ENCODE assay signal across 11 mouse cellular contexts in the genomic region with DNA sequence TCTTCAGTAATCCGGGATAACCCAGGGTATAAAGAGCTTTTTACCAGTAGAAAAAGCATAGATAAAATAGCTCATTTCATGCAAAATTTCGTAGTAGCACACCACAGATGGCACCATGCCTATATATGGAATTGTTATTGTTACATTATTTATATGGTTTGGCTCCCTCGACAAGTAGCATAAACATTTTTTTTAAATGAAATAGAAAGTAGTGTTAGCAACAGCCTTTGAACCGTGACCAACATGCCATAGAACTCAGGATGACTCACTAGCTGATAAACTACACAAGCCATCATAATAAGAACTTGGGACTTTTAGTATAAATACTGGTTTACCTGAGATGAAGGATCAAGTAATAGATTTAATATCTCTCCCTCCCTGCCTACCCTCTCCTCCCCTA. TPM values are rescaled to one million over a fixed set of nuclear protein-coding genes. Genes with fewer than 3 reads are reported as not detected.
"Had no signal": no experiment of that assay in that cellular context is flagged by ENCODE, and none has a peak within 500 bp of the region (broad histone marks: within the 10 kb centered on the region; RNA-seq: fewer than 3 reads in every experiment).

No protein-coding gene starts in this region.

- H3K27me3 ChIP-seq: liver, embryonic 13.5 days had no signal

- H3K4me3 ChIP-seq: left cerebral cortex, adult 2 months; liver, embryonic 13.5 days had no signal

- H3K36me3 ChIP-seq: liver, embryonic 13.5 days had no signal

- H3K4me2 ChIP-seq: liver, embryonic 13.5 days; midbrain, embryonic 11.5 days had no signal

- H3K9ac ChIP-seq: liver, embryonic 13.5 days had no signal

- H3K4me1 ChIP-seq: liver, embryonic 13.5 days had no signal

- DNase-seq: kidney, adult 18-20 months; kidney, postnatal 10 days; kidney, postnatal 36 days; layer of hippocampus, postnatal 36 days; liver, embryonic 13.5 days; lung, postnatal 10 days; midbrain, embryonic 14.5 days; thymus, postnatal 25 days had no signal

- H3K27ac ChIP-seq: left cerebral cortex, adult 2 months; liver, embryonic 13.5 days had no signal

- H3K9me3 ChIP-seq: liver, embryonic 13.5 days had no signal

RNA-seq across cellular contexts. Expression of a gene that starts 34.7 kb away (rescaled TPM):
- total RNA-seq: megakaryocyte-erythroid progenitor cell, adult 5-6 weeks had no signal
